Mouse (Mus musculus): ENCODE measurements around the gene Crlf1. TPM values are rescaled to one million over a fixed set of nuclear protein-coding genes. Genes with fewer than 3 reads are reported as not detected.

The Crlf1 gene
- total RNA-seq, 2 experiments from 2014 or later: 0.20 to 0.62 TPM

DNA sequence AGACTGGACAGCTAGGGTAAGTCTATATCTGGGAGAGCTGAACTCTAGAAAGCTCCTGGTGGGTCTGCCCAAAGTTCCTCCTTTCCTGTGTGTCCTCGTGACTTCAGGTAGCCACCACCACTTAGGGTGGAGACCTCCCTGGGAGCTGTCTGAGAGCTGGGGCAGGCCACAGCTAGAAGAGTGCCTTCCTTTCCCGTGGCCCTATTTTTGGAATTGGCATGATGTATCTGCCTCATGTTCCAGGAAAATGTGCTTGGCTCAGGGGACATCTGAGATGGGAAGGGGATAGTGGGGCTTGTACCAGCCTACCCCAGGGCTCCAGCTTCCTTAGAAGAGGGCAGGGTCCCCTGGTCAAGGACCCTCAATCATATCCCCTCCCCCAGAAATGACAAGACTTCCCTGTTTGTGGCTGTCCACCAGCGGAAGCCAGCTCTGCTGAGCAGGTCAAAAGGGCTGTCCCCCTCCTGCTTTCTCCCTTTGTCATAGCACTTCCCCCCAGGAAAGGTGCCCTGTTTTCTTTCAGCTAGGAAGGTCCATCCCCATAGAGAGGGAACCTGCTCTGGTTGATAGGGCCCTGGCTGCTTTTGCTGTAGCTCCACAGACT is 58.7 kb downstream of the Crlf1 start:
- DNase-seq: peak; percentile 70 to 71

GRCm38 (mm10) chr8:70552836-70553235 is 59.9 kb downstream of the Crlf1 start:
- DNase-seq: peak in 1 of 2 experiments; percentile 68

Other genes with a start within 250 kb of the Crlf1 start
- 1 to 10 TPM; 7.7 to 8.4 TPM for gene Homer3, start 210.3 kb upstream of the Crlf1 start, total RNA-seq (2021)
- 10 to 100 TPM; 27.4 to 34.6 TPM for gene Ddx49, start 190.7 kb upstream of the Crlf1 start, total RNA-seq (2021)
- gene Cope, start 190.6 kb upstream of the Crlf1 start, total RNA-seq (2021): 100 to 1,000 TPM; 157 to 174 TPM
- gene Cers1, start 177.4 kb upstream of the Crlf1 start, total RNA-seq (2021): under 1 TPM; 0.55 to 0.57 TPM
- gene Gdf1, start 163.3 kb upstream of the Crlf1 start, total RNA-seq (2021): under 1 TPM in 1 of 2 experiments, not detected in 1; 0.28 TPM
- 10 to 100 TPM; 46.1 to 46.8 TPM for gene Upf1, start 139.9 kb upstream of the Crlf1 start, total RNA-seq (2021)
- gene Comp, start 119.6 kb upstream of the Crlf1 start, total RNA-seq (2021): 1 to 10 TPM; 5.1 to 6.6 TPM
- 1 to 10 TPM; 7.8 to 9.0 TPM for gene Crtc1, start 53.6 kb upstream of the Crlf1 start, total RNA-seq (2021)
- 1 to 10 TPM; 8.4 to 9.7 TPM for gene Klhl26, start 16.2 kb upstream of the Crlf1 start, total RNA-seq (2021)
- not detected for gene Tmem59l, start 5.8 kb upstream of the Crlf1 start, total RNA-seq (2021)
- gene Rex1bd, start 13.6 kb downstream of the Crlf1 start, total RNA-seq (2021): 100 to 1,000 TPM; 113 to 128 TPM
- gene Uba52, start 17.6 kb downstream of the Crlf1 start, total RNA-seq (2021): 1,000 to 10,000 TPM; 1,328 to 1,514 TPM
- 100 to 1,000 TPM; 120 to 129 TPM for gene Fkbp8, start 34.6 kb downstream of the Crlf1 start, total RNA-seq (2021)
- gene Kxd1, start 34.8 kb downstream of the Crlf1 start, total RNA-seq (2021): 100 to 1,000 TPM in 1 of 2 experiments, 10 to 100 TPM in 1; 92.4 to 107 TPM
- 10 to 100 TPM; 10.9 to 12.0 TPM for gene Ell, start 46.3 kb downstream of the Crlf1 start, total RNA-seq (2021)
- gene Isyna1, start 101.2 kb downstream of the Crlf1 start, total RNA-seq (2021): 10 to 100 TPM; 15.4 to 28.2 TPM
- 10 to 100 TPM; 29.9 to 35.7 TPM for gene Ssbp4, start 115.7 kb downstream of the Crlf1 start, total RNA-seq (2021)
- 1 to 10 TPM; 1.6 to 2.5 TPM for gene Lrrc25, start 123.0 kb downstream of the Crlf1 start, total RNA-seq (2021)
- 1 to 10 TPM; 1.4 to 2.0 TPM for gene Gdf15, start 139.3 kb downstream of the Crlf1 start, total RNA-seq (2021)
- 10 to 100 TPM; 40.5 to 41.1 TPM for gene Pgpep1, start 167.2 kb downstream of the Crlf1 start, total RNA-seq (2021)
- gene Lsm4, start 180.1 kb downstream of the Crlf1 start, total RNA-seq (2021): 10 to 100 TPM; 66.7 to 73.1 TPM
- gene Jund, start 205.8 kb downstream of the Crlf1 start, total RNA-seq (2021): 100 to 1,000 TPM; 129 to 138 TPM
- gene Iqcn, start 210.3 kb downstream of the Crlf1 start, total RNA-seq (2021): under 1 TPM in 1 of 2 experiments, not detected in 1; 0.05 TPM
- gene Gm3336, start 225.4 kb downstream of the Crlf1 start, total RNA-seq (2021): not detected
- 1 to 10 TPM; 1.4 to 2.0 TPM for gene Pde4c, start 230.6 kb downstream of the Crlf1 start, total RNA-seq (2021)